Mouse (Mus musculus) G1E (cell line): Measurements from ENCODE around the gene Plekho2.

Experiments
- CTCF ChIP-seq: IDR thresholded peaks from 2 replicates; pipeline ENCODE4 v1.5.1; 2012; ENCODE audit warnings: low read depth, low read length, inconsistent platforms, mixed read lengths
- TAL1 ChIP-seq: conservative IDR thresholded peaks from 2 replicates; pipeline ENCODE4 v1.6.1; 2012; ENCODE audit warnings: low read depth, low read length, inconsistent platforms, mixed read lengths

DNA sequence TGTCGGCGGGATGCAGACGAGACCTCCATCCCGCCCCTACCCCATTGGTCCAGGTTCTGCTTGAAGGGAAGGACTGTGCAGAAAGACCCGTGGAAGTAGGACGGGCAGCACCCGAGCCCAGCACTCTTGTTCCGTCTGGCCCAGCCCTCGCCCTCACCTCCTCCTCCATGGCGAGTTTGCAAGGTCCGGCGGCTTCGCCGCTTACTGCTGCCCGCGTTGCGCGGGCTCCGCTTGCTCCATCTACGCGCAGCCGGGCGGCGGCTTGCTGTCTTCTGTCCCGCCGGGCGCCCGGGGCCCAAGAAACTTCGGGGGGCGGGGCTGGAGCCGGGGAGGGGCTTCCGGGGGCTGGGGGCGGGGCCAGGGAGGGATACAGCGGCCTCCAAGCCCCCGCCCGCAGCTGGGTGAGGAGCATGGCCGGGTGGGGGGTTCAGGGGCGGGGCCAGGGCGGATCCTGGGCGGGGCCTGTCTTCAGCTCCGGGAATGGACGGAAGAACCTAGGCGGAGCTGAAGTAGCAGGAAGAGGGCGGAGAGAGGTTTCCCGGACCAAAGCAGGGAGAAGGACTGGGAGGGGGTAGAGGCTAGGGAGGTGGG lies at the start of gene Plekho2:
- TF ChIP-seq CTCF (no peak), TAL1 (no peak)
